Mouse (Mus musculus): ENCODE measurements at regions not wholly inside any gene's neighbourhood (a gene's known extent, or its start where the extent isn't known, plus 50 kb on each side); places are given as distances from the start of the nearest gene placed in this dataset.

- Histone ChIP-seq H3K4me3 (ENCODE audit: insufficient read depth, low read length) (no peak overlapping the region), H3K27ac (ENCODE audit: insufficient read depth, low read length) (no peak overlapping the region), H3K4me1 (ENCODE audit: control insufficient read depth, insufficient read depth, low read length) (no peaks in the 10 kb centered on the region)
- TF ChIP-seq CTCF (IDR thresholded peaks at IDR 0.05; ENCODE audit: borderline replicate concordance, insufficient read depth, low read length) (no peak), POLR2A (IDR thresholded peaks at IDR 0.05; ENCODE audit: low read depth, low read length) (no peak)
These were observed 314.3 kb downstream of the Adgrl2 start for GRCm38 (mm10) chr3:148676025-148676424.

DNA sequence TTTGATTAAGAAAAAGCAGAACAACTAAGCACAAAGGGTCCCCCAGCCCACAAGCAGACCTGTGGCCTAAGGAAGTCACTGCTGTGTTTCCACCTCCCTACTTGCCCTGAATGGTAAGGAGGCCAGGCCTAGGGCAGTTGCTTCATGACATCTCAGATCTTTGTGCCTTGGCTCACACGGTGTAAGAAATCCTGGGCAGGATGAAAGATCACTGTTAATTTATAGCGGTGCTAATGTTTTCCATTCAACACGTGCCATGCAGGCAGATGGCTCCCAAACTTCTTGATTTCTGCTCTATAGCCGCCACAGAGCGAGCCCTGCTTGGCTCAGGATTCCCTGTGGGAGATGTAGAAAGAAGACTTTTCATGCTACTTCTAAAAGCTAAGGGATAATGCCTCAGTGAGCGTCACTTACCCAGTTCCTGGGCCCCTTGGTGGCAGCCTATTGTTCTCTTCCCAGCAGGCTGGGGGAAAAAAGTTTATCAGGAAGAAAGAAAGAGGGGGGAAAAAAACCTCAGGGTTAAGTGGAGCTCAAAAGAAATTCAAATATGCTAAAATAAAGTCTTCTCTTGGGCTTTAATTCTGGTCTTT is 327.4 kb downstream of the Adgrl2 start:
- Histone ChIP-seq H3K4me3 (ENCODE audit: insufficient read depth, low read length) (no peak overlapping the region), H3K4me1 (ENCODE audit: control insufficient read depth, insufficient read depth, low read length) (0 out of 2 replicates have a peak, but pooled peaks cover 2% of the 10 kb centered on the region), H3K27ac (ENCODE audit: insufficient read depth, low read length) (no peak overlapping the region)
- TF ChIP-seq CTCF (IDR thresholded peaks at IDR 0.05; ENCODE audit: borderline replicate concordance, insufficient read depth, low read length) (no peak), POLR2A (IDR thresholded peaks at IDR 0.05; ENCODE audit: low read depth, low read length) (no peak)

DNA sequence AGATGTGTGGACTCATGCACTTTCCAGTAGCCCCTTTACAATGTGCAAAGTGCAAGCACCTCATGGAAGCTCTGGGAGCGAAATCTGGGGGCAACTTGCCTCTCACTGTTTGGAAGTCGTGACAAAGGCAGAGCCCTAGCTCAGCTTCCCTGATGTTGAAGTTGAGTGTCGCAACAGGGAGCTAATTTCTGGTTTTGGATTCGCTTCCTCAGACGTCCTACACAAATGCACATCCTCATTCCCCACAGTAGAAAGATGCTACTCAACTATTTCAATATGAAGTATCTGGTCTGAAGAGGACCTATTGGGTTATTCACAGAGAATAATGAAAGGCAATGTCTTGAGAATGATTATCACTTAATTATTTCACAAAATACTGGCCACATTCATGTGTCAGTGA is 331.3 kb downstream of the Adgrl2 start:
- Histone ChIP-seq H3K4me1 (ENCODE audit: control insufficient read depth, insufficient read depth, low read length) (peaks cover 4% of the 10 kb centered on the region), H3K4me3 (ENCODE audit: insufficient read depth, low read length) (no peak overlapping the region), H3K27ac (ENCODE audit: insufficient read depth, low read length) (no peak overlapping the region)
- TF ChIP-seq CTCF (IDR thresholded peaks at IDR 0.05; ENCODE audit: borderline replicate concordance, insufficient read depth, low read length) (no peak), POLR2A (IDR thresholded peaks at IDR 0.05; ENCODE audit: low read depth, low read length) (no peak)

DNA sequence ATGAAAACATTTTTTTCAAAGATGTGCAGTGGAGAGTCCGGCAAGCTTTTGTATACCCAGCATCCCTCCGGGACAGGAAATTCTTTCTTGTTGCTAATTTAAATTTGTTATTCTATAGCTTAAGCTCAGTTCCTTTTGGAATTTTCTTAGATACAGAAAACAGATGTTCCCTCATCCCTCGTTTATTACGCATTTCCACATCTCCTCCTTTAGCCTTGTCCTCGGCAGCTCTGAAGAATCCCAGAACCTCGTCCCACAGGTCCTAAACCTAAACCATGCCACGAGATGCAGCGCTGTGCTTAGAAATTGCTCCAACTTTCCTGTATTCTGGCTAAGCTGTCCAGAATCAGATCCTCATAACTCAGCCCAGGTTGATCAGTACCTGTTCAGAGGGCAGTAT is 332.0 kb downstream of the Adgrl2 start:
- H3K27ac ChIP-seq (ENCODE audit: insufficient read depth, low read length) = peak overlapping the region; percentile 50
- H3K4me1 ChIP-seq (ENCODE audit: control insufficient read depth, insufficient read depth, low read length) = peaks cover 4% of the 10 kb centered on the region
- TF ChIP-seq POLR2A (IDR thresholded peaks at IDR 0.05; ENCODE audit: low read depth, low read length) = no peak
- no peak for TF ChIP-seq CTCF (IDR thresholded peaks at IDR 0.05; ENCODE audit: borderline replicate concordance, insufficient read depth, low read length)
- H3K4me3 ChIP-seq (ENCODE audit: insufficient read depth, low read length) = no peak overlapping the region

- H3K27ac ChIP-seq (ENCODE audit: insufficient read depth, low read length) = no peak overlapping the region
- TF ChIP-seq CTCF (IDR thresholded peaks at IDR 0.05; ENCODE audit: borderline replicate concordance, insufficient read depth, low read length) = no peak
- no peak overlapping the region for H3K4me3 ChIP-seq (ENCODE audit: insufficient read depth, low read length)
- H3K4me1 ChIP-seq (ENCODE audit: control insufficient read depth, insufficient read depth, low read length) = peaks cover 4% of the 10 kb centered on the region
These were observed 334.2 kb downstream of the Adgrl2 start for GRCm38 (mm10) chr3:148656187-148656586.

GRCm38 (mm10) chr3:148650241-148650640 is 340.1 kb downstream of the Adgrl2 start:
- H3K4me1 ChIP-seq (ENCODE audit: control insufficient read depth, insufficient read depth, low read length) = peaks cover 3% of the 10 kb centered on the region
- no peak overlapping the region for H3K4me3 ChIP-seq (ENCODE audit: insufficient read depth, low read length)
- H3K27ac ChIP-seq (ENCODE audit: insufficient read depth, low read length) = no peak overlapping the region
- TF ChIP-seq CTCF (IDR thresholded peaks at IDR 0.05; ENCODE audit: borderline replicate concordance, insufficient read depth, low read length) (no peak), POLR2A (IDR thresholded peaks at IDR 0.05; ENCODE audit: low read depth, low read length) (no peak)

GRCm38 (mm10) chr3:148644924-148645323 is 345.4 kb downstream of the Adgrl2 start:
- Histone ChIP-seq H3K27ac (ENCODE audit: insufficient read depth, low read length) (peak overlapping the region; percentile 90), H3K4me1 (ENCODE audit: control insufficient read depth, insufficient read depth, low read length) (peaks cover 9% of the 10 kb centered on the region), H3K4me3 (ENCODE audit: insufficient read depth, low read length) (no peak overlapping the region)
- TF ChIP-seq POLR2A (IDR thresholded peaks at IDR 0.05; ENCODE audit: low read depth, low read length) = no peak
- TF ChIP-seq CTCF (IDR thresholded peaks at IDR 0.05; ENCODE audit: borderline replicate concordance, insufficient read depth, low read length) = no peak

DNA sequence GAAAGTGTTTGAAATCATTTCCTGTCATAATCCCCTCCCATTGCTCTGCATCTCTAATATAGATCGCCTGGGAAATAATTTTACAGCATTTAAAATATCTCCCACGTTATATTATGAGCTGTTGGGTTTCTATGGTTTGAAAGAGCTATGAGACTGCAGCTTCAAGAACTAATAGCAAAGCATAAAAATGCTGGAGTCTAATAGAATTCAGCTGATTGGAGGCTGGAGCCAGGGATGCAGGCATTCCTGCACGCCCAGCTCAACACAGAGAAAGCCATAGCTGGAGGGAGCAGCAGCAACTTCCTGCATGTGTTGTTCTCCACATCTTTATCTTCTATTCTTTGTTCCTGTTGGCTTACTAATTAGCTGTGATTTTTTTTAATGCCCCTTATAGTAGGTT is 348.8 kb downstream of the Adgrl2 start:
- H3K27ac ChIP-seq (ENCODE audit: insufficient read depth, low read length) = peak overlapping the region; percentile 92
- peaks cover 9% of the 10 kb centered on the region for H3K4me1 ChIP-seq (ENCODE audit: control insufficient read depth, insufficient read depth, low read length)
- H3K4me3 ChIP-seq (ENCODE audit: insufficient read depth, low read length) = no peak overlapping the region
- TF ChIP-seq POLR2A (IDR thresholded peaks at IDR 0.05; ENCODE audit: low read depth, low read length) = no peak

- no peak overlapping the region for H3K4me3 ChIP-seq (ENCODE audit: insufficient read depth, low read length)
- no peak for TF ChIP-seq POLR2A (IDR thresholded peaks at IDR 0.05; ENCODE audit: low read depth, low read length)
- TF ChIP-seq CTCF (IDR thresholded peaks at IDR 0.05; ENCODE audit: borderline replicate concordance, insufficient read depth, low read length) = no peak
These were observed 349.7 kb downstream of the Adgrl2 start for GRCm38 (mm10) chr3:148640680-148641101.

DNA sequence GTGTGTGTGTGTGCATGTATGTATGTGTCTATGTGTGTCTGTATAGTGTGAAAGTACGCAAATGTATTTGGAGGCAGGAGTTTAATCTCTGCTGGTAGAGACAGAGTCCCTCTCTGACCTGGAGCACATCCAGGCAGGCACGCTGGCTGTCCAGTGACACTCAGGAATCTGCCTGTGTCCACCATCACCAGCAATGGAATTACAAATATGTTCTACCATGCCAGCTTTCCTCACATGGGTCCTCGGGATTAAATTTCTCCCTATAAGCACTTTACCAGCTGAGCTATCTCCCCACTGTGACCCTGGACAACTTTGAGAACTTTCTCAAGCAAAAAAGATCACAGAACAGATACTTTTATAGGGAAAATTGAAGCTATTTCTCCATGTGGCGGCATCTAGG is 355.3 kb downstream of the Adgrl2 start:
- 0 out of 2 replicates have a peak, but pooled peaks cover 7% of the 10 kb centered on the region for H3K4me1 ChIP-seq (ENCODE audit: control insufficient read depth, insufficient read depth, low read length)
- no peak overlapping the region for H3K4me3 ChIP-seq (ENCODE audit: insufficient read depth, low read length)
- TF ChIP-seq POLR2A (IDR thresholded peaks at IDR 0.05; ENCODE audit: low read depth, low read length) (no peak), CTCF (IDR thresholded peaks at IDR 0.05; ENCODE audit: borderline replicate concordance, insufficient read depth, low read length) (no peak)
- H3K27ac ChIP-seq (ENCODE audit: insufficient read depth, low read length) = no peak overlapping the region

More at GRCm38 (mm10) chr3:148640680-148641101, 349.7 kb downstream of the Adgrl2 start:
- Histone ChIP-seq H3K27ac (ENCODE audit: insufficient read depth, low read length) (peak overlapping the region; percentile 92), H3K4me1 (ENCODE audit: control insufficient read depth, insufficient read depth, low read length) (peaks cover 9% of the 10 kb centered on the region)

Measured in embryonic fibroblast, embryonic 13.5 days (primary cell).